Mouse (Mus musculus): Measurements from ENCODE around the gene Apbb2.

- TF ChIP-seq CTCF (IDR thresholded peaks at IDR 0.05; ENCODE audit: control insufficient read depth, insufficient read depth, insufficient read length) (no peak), USF1 (IDR thresholded peaks at IDR 0.05; ENCODE audit: low read depth) (no peak), MYOG (IDR thresholded peaks at IDR 0.05; ENCODE audit: control insufficient read depth, extremely low read depth, insufficient read length) (no peak), MAX (IDR thresholded peaks at IDR 0.05) (no peak)
Observed at GRCm38 (mm10) chr5:66384114-66384513, 234.5 kb downstream of the Apbb2 start.
